Mouse (Mus musculus): ENCODE data around the gene 1700029H14Rik.
A peak's percentile ranks its signal among the peaks of the same experiment; 100 is the strongest.

1700029H14Rik gene

DNA sequence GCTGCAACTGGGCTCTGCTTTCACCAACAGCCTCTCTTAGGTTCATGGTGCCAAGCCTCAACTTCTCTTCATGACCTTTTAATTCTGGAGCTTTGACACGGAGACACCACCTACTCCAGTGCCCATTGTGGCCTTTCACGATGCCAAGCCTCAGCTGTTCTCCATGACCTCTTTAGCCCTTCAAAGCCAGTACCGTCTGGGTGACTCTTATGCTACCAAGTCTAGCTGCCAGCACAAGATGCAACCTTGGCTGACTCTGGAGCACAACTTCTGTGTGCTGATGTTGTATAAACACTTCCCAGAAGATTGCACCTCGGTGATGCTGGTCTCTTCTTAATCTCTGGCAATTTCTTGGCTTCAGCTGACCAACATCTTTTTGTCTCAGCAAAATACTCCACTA is 15.8 kb downstream of the 1700029H14Rik start:
- no peak for DNase-seq (ENCODE audit: low spot score in 2 of 2)

DNA sequence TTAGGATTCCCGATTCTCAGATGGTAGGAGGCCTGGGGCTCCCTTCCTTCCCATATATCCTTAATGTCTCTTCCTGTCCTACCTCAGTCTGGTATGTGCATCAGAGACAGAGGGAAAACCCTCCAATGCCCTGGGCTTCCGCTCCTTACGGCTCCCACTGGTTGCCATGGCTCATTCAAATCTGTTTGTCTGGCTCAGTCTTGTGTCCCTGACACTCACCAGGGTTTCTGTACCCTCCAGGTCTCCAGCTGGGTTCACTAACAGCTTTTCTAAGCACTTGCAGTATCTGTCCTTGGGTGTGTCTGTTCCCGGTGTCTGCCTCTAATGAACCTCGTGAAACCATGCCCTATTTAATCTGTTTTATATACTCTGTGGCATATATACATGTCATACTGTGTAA is 20.7 kb downstream of the 1700029H14Rik start:
- no peak for DNase-seq (ENCODE audit: low spot score in 2 of 2)

DNA sequence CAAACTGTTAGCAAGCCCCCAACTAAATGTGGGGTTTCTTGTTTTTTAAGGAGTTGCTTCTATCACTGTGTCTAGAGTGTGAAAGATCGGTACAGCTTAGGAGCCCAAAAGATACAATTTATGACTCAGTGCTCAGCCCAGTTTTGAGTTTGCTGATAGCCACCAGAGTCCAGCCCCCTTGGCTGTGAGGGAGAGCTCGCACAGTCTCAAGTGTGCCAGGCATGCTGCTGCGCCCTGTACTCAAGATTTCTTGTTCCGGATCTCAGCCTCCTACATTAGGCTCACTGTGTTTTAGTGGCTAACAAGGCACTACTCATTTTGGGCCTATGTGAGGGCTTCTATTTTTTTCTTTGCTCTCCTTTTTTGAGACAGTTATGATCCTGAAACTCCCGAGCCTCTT is 22.1 kb downstream of the 1700029H14Rik start:
- DNase-seq (ENCODE audit: low spot score in 2 of 2): no peak

DNA sequence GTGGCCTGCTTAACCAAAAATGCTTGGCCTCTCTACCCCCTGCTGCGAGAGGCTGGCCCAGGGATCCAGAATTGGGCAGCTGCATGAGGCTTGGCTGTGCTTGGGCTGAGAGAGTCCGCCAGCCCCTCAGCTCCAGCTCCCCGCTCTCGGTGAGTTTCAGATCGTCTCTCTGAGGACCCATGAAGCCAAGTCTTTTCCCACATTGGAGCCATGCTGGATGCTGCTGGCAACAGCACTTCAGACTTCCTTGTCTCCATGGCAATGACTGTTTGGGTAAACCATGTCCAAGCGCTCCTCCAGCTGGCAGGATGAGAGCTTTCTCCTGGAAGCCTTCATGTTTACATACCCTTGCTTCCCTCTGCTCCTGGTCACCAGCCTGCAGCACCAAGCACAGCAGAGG is 23.4 kb downstream of the 1700029H14Rik start:
- no peak for DNase-seq (ENCODE audit: low spot score in 2 of 2)

DNA sequence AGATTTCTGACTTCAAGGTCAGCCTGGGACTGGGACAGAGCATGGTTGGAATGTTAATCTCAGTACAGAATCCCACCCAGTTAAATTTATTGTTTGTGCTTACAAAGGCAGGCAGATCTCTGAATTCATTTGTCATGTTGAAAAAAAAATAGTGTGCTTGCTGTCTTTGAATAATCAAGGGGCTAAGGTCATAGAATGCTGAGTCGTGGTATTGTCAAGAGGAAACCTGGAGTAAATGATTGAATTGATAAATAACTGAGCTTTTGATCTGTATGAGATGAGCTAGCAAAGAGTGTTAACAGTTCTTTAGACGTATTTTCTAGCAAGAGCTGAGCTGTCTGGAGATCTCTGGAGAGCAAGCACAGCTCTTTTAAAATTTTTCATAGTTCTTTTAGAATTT is 25.2 kb downstream of the 1700029H14Rik start:
- no peak for DNase-seq (ENCODE audit: low spot score in 2 of 2)

DNA sequence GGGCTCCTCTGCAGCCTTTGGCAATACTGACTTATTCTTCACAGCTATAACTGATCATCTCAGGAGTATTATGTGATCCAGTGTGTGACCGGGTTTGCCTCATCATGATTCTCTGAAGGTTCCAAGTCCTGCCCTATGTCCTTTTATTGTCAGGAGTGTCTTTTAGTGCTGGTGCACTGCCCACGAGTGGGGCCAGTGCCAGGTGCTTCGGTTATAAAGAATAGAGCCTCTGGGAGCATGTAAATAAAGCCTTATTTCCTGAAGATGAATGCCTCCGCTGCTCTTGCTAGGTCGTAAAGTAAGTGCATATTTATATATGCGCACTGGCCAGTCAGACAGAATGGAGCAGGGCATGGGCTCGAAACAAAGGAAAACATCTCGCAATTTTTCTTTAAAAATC is 29.1 kb downstream of the 1700029H14Rik start:
- DNase-seq (ENCODE audit: low spot score in 2 of 2): no peak

DNA sequence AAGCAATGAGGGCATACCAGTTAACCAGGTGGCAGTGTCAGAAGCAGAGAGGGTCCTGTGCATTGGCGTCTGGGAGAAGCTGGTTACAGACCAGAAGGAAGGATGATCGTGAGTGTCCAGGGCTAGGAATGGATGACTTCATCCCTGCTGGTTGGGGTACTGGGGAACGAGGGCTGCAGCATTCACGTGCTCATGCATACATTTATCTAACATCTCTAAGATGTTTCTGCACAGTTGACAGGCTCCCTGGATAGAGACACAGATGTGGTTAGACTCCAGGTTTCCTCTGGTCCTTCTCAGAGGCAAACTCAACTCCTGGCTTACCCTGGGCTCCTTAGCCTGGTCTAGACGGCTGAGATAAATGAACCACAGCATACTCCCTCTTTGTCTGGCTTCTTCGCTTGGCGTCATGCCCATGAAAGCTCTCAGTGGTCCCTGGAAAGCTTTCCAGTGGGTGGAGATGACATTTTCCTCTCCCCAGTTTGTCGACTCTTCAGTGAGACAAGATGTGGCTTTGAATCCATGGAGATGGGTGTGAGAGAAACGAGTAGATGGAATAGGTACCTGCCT is 30.6 kb downstream of the 1700029H14Rik start:
- DNase-seq (ENCODE audit: low spot score in 2 of 2): no peak

DNA sequence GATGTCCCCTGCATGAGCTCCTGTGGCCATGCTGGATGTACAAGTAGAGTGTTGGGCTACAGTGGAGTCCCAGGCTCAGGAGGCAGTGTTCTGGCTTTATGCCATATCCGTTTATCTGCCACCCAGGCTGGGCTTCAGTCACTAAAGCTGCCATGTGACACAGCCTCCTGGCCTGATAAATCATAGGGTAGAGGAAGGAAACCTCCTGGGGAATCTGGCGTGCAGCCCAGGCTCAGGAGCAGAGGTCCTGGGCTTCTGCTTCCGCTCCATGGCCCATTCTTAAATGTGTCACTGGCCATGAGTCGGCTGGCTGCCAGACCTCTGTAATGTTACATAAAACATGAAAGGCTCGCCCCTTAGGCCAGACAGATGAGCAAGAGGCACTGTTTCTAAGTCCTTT is 31.3 kb downstream of the 1700029H14Rik start:
- DNase-seq (ENCODE audit: low spot score in 2 of 2): peak; percentile 31 to 36

DNA sequence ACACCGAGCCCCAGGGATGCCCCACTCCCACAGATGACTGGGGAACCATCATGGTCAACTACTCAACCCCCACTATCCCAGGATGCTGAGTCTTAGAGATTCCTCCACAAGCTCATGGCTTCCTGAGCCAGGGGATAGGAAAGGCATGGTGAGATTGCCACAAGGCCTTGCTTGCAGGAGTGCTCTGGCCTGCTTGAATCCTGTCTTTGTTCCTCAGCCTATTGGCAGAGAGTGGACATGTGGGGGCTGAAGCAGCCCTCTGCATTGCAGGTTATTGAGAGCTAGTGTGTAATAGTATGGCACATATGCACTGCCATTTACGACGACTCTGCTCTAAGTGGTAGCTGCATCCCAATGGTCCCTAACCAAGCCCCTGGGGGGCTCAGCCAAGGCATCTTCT is 31.9 kb downstream of the 1700029H14Rik start:
- no peak for DNase-seq (ENCODE audit: low spot score in 2 of 2)

DNA sequence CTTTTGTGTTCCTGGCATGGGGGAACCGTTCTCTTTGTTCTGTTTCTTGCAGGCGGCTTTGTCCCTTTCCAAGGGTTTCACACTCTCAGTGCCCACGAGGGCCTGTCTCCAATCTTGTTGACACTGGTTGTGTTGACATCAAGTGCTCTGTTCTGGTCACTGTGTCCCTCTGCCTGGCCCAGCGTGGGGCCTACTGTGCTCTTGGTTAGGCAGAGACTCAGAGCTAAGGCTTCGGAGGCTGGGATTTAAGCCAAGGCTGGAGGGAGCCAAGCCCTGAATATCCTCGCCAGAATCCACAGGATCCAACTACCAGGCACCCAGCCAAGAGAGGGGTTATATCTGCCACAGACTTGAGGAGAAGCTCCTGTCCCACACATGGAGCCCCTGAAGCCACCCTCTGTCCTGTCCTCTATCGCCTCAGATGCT is 32.4 kb downstream of the 1700029H14Rik start:
- DNase-seq (ENCODE audit: low spot score in 2 of 2): peak in 1 of 2 experiments; percentile 46

DNA sequence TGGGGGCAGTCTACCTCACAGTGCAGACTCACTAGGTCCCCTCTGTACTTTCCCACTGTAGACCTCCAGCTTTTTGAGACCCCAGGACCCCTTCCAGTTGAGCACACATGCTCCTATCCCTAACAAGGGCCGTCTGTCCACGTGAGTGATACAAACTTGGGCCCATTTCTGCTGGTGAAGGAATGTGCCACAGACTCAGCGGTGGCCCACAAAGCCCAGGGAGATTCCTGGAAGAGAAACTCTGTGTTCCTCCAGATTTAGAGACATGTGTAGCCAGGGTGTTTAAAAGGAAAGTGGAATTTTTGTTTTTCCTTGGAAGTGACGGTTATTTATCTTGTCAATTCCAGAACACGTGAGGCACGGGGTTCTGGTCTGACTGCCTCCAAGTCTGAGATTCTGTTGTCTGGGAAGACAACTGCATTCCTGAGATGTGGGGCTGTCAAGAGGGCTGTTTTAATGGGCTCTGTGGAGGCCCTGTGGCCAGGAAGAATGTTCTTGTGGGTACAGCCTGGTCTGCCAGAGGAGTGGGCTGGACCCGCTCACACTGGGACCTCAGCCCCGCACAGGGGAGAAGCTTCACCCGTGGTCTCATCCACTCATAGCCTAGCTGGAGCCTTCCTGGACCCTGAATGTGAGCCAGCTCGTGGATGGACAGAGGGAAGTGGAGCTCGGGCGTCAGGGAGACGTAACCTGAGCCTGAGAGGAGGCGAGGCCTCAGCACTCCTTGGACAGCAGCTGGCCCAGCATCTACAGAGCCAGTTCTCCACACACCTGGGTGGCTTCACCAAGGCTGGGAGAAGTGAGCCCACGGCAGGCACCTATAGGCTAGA is 33.0 kb downstream of the 1700029H14Rik start:
- DNase-seq (ENCODE audit: low spot score in 2 of 2): no peak

DNA sequence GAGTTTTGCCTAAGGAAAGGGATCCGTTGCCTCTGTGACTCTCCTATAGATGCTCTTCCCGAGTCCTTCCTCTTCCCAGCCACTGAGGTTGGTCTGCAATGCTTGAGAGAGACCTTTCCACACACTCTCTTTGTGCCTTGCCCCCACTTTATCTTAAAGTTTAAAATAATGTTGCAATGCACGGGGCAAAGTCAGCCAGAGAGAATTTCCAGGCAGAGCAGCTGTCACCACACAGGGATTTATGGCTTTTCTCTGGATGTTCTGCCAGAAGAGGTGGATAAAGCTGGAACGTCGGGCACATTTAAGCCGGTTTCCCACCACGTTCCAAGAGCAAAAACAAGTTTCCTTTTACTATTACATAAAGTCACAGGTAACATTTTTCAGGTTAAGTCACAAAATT is 40.9 kb downstream of the 1700029H14Rik start:
- DNase-seq (ENCODE audit: low spot score in 2 of 2): no peak

DNA sequence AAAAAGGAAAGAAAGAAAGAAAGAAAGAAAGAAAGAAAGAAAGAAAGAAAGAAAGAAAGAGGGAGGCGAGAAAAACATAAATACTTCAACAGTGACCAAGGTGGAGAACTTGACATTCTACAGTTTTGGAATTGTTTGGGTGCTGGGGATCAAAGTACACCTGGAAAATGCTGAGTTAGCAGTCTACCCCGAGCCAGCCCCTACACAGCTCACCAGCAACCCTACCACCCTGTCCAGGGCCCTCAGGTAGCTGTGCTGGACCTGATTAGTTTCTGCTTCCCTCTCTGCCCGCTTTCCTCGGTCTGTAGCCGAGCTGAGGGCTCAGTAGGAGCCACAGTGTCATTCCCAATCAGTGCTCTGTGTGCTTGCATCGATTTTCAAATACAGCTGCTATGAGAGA is 41.9 kb downstream of the 1700029H14Rik start:
- no peak for DNase-seq (ENCODE audit: low spot score in 2 of 2)

DNA sequence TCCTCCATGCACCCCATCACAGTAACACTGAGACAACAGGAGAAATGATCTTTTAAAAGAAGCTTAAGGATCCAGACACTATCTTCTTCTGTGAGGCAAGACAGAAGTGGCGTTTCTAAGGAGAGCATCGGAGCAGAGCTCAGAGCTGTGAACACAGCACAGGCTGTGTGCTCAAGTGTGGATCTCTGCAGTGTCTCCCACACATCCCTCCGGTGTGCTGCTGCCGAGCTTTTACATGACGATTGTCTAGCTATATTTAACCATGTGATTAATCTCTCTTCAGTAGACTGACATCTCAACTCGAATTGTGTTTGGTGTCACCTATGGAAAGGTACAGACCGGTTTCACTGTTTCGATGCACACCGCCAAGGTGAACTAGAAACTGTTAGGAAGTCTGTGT is 42.8 kb downstream of the 1700029H14Rik start:
- peak; percentile 54 to 70 for DNase-seq (ENCODE audit: low spot score in 2 of 2)

DNA sequence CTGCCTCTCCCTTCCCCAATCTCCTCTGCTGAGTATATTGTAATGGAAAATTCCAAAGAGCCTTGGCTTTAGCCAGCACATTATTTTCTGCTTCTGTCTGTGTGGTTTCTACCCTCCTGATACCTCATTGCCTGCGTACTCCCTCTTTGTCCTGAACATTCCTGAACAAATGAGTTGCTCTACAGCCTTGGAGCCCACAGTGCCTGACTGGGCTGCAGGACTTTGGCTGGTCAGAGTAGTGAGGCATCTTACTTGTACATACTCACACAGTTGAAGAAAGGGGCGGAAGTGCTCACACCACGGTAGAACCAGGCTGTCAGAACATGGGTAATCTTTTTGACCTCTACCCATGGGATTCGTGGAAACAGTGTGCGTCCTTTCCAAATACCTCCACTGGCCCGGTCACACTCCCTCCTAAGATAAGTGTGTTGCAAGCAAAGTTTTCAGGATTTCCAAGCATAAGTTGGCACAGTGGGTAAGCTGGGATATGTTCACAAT is 44.9 kb downstream of the 1700029H14Rik start:
- DNase-seq (ENCODE audit: low spot score in 2 of 2): no peak

DNA sequence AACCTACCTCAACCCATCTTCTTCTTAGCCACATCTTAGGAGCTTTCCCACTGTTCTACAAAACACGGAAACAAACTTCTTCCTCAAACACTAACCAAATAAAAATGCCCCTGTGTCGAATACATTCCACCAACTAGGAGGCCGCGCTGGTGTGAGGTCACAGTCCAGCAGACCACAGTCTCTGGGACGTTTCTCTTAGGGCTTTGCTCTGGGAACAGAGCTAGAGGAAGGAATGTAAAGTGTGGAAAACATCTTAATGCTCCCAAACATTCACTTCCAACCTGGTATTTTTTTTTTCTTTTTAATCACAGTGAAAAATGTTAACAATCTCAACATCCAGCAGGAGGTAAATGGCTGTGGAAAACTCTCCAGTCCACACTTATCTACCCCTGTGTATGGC is 45.5 kb downstream of the 1700029H14Rik start:
- no peak for DNase-seq (ENCODE audit: low spot score in 2 of 2)

DNA sequence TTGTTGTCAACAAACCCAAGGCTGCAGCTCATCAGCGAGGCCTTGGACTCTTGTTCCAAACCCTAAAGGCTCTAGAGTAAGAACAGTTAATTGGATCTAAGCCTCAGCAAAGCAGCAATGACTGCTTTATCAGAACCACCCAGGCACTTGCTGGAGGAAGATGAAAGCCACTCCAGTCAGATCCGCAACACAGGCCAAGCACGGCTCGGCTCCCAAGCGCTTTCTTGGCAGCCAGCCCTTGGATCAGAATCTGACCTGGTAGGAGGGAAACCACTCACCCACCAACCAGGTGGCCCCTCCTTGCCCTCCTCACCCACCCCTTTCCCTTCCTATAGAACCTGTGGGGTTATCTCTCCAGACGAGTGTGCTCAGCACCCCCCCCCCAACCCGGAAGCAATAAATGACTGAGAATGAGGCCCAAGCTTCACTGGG is 46.2 kb downstream of the 1700029H14Rik start:
- no peak for DNase-seq (ENCODE audit: low spot score in 2 of 2)

DNA sequence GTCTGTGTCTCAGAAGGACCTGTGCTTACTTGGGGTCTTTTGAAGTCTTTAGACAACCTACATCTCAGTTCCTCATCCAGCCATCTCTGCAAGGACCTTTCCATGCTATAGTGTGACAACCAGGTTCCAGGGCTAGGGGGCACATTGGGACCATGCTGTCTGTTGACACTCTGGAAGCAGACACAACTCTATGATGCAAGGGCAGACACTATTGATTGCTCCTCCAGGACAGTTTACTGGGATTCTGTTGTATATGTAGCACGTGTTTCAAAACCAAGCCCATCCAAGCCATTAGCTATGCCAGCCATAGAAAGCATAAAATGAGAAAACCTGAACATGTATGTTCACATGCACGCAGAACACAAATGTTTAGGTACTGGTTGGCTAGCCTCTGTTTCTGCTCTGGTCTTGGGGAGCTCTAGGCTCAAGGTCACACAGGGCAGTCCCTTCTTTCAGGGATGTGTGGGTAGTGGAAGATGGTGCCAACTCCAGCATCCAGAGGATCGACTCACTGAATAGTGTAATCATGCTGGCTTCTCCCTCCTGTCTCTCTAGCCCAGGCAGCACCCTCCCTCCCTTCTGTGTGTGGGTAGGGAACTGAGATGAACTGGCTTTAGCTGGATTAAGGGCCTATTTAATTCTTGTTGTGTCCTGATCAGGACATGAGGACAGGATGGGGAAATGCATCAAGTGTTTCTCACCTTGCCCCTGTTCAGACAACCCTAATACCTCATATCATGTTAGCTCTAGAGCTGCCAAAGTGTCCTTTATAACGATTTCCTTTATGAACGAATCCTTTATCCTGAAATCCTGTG is 48.5 kb downstream of the 1700029H14Rik start:
- no peak for DNase-seq (ENCODE audit: low spot score in 2 of 2)

DNA sequence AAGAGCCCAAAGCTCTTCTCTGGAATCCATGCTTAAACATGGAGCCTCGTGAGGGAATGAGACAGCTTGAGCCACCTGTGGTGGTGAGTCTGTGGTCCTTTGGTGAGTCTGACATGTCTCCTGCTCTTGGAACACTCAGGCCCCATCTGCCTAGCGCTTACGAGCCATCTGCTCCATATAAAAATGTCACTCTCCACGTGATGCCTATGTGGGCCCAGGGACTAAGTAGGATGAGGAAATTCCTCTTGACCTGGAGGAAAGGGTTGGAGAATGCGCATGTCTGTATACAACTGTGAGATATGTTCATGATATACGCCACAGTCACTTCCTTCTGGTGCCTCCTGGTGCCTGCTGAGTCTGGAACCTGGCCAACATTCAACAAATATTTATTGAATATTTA is 49.6 kb downstream of the 1700029H14Rik start:
- DNase-seq (ENCODE audit: low spot score in 2 of 2): no peak

DNA sequence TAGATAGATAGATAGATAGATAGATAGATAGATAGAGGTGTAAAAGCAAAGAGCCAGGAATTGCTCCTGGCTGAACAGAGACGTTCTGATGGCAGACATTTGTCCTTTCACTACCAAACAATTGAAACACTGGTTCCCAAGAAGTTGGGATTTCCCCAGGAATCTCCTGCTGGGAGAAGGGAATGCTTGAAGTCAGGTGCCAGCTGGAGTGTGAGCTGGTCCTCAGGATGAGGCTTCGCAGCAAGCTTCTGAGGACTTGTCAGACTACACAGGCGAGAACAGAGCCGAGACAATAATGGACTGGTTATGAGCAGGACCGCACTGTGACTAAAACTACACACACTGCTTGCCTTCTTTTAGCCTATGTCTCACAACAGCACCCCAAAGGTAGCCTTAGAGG is 50.2 kb downstream of the 1700029H14Rik start:
- DNase-seq (ENCODE audit: low spot score in 2 of 2): no peak

DNA sequence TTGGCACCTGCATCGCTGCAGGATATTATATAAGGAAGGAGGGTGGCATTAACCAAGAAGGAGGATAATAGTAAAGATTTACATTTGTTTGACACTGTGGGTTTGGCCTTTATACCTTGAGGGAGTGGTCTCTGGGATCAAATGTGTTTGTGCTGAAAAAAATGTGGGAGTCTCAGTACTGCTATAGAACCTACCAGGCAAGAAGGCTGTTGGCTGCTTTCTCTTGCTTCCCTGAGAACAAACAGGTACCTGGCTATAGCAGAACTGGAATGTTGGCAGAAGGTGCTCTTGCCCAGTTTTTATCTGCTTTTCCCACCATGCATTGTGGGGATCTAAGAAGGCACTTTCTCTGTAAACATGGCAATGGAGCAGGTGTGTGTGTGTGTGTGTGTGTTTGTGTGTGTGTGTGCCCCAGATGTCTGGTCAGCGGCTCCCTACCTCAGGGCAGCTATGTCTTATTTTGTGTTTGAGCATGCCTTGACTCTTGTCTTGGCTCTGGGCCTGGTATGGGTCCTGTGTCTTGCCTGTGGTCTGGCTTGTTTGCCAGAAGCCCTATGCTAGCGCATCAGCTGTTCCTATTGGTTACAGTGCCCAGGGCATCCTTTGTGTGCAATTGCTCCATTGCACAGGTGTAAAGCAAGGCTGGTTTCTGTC is 54.9 kb downstream of the 1700029H14Rik start:
- no peak for DNase-seq (ENCODE audit: low spot score in 2 of 2)

DNA sequence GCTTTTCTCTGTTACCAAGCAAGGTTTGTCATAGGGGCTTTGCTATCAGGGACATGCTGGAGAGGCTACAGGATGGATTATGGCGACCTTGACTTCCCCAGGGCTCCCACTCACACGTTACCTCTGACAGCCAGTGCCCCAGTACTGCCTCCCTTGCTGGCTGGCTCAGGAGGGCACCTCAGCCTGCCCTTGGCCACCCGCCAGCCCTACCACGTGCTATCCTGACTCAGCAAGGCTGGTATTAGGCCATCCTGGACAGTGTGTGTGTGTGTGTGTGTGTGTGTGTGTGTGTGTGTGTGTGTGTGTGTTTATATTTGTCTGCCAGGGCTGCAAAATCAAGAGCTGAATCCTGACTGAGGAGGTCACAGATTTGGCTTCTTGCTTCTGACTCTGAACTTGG is 55.4 kb downstream of the 1700029H14Rik start:
- no peak for DNase-seq (ENCODE audit: low spot score in 2 of 2)

All from right cerebral cortex, adult 2 months (tissue).